Mouse (Mus musculus) hindbrain, embryonic 14.5 days (tissue): Measurements from ENCODE around the gene Fam207a. TPM values are rescaled to one million over a fixed set of nuclear protein-coding genes. Genes with fewer than 3 reads are reported as not detected.

Experiments used
- ATAC-seq: fragments of 200-750 bp; cut with Nextera tagmentation; 2 replicates; pipeline ENCODE4 v1.8.0; 2017; ENCODE audit warnings: moderate number of reproducible peaks, mild to moderate bottlenecking, moderate TSS enrichment, moderate library complexity; ENCODE audit not compliant: low FRiP score
- DNase-seq: peaks from one replicate; pipeline ENCODE4 v3.0.0-alpha.2; 2015; ENCODE audit warnings: low spot score
- H3K27ac ChIP-seq: fragments of 300-500 bp; sonication (generic); 2 replicates; pipeline ENCODE4 v1.5.1; 2014; ENCODE audit warnings: mild to moderate bottlenecking, moderate library complexity
- H3K27me3 ChIP-seq: fragments of 300-500 bp; sonication (generic); 2 replicates; pipeline ENCODE4 v1.6.1; 2014; ENCODE audit warnings: mild to moderate bottlenecking, low read length, mixed read lengths; ENCODE audit not compliant: control insufficient read depth, insufficient read depth
- H3K36me3 ChIP-seq: fragments of 300-500 bp; sonication (generic); replicated peaks from 2 replicates; pipeline ENCODE4 v1.6.1; 2014; ENCODE audit not compliant: control insufficient read depth, insufficient read depth
- H3K4me1 ChIP-seq: fragments of 300-500 bp; sonication (generic); replicated peaks from 2 replicates; pipeline ENCODE4 v1.6.1; 2014; ENCODE audit warnings: antibody characterized with exemption, low read length, mixed read lengths; ENCODE audit not compliant: control insufficient read depth, insufficient read depth
- H3K4me2 ChIP-seq: fragments of 300-500 bp; sonication (generic); replicated peaks from 2 replicates; pipeline ENCODE4 v1.6.1; 2014; ENCODE audit warnings: mild to moderate bottlenecking, moderate library complexity
- H3K4me3 ChIP-seq: fragments of 300-500 bp; sonication (generic); replicated peaks from 2 replicates; pipeline ENCODE4 v1.5.1; 2014; ENCODE audit warnings: mild to moderate bottlenecking, low read length
- H3K9ac ChIP-seq: fragments of 300-500 bp; sonication (generic); 2 replicates; pipeline ENCODE4 v1.6.1; 2014
- H3K9me3 ChIP-seq: fragments of 300-500 bp; sonication (generic); 2 replicates; pipeline ENCODE4 v1.6.1; 2016; ENCODE audit warnings: low read length; ENCODE audit not compliant: control insufficient read depth
- WGBS: fragments of 180-500 bp; shearing (Covaris S2); extraction: QIAGEN DNeasy Blood & Tissue Kit; methylation state at CpG from one replicate; pipeline ENCODE4 v1.1.7; 2014; 5-methylcytosine and 5-hydroxymethylcytosine counted together
- polyA plus RNA-seq: library from polyadenylated mRNA; unstranded; fragments of >200 nt; fragmentation: Nextera tagmentation; extraction: Ambion mirVana; gene quantifications from 2 replicates; pipeline ENCODE4 v1.2.1, GENCODE M21; 2014

Fam207a gene
- polyA plus RNA-seq, 1 experiment from 2014 or later: 37.7 TPM

- H3K4me1 ChIP-seq: no peaks in the 10 kb centered on the region
- peaks cover 4% of the 10 kb centered on the region; the same call in 1 of the 2 replicates for H3K9me3 ChIP-seq
- no peak overlapping the region for H3K27ac ChIP-seq
- no peaks in the 10 kb centered on the region for H3K36me3 ChIP-seq
- H3K9ac ChIP-seq: no peak overlapping the region
- H3K4me2 ChIP-seq: no peak overlapping the region
- DNase-seq (no peak), ATAC-seq (no peak)
- H3K4me3 ChIP-seq: no peak overlapping the region
- H3K27me3 ChIP-seq: no peaks in the 10 kb centered on the region
Observed at GRCm38 (mm10) chr10:77450159-77450464, 65.5 kb downstream of the Fam207a start.

DNA sequence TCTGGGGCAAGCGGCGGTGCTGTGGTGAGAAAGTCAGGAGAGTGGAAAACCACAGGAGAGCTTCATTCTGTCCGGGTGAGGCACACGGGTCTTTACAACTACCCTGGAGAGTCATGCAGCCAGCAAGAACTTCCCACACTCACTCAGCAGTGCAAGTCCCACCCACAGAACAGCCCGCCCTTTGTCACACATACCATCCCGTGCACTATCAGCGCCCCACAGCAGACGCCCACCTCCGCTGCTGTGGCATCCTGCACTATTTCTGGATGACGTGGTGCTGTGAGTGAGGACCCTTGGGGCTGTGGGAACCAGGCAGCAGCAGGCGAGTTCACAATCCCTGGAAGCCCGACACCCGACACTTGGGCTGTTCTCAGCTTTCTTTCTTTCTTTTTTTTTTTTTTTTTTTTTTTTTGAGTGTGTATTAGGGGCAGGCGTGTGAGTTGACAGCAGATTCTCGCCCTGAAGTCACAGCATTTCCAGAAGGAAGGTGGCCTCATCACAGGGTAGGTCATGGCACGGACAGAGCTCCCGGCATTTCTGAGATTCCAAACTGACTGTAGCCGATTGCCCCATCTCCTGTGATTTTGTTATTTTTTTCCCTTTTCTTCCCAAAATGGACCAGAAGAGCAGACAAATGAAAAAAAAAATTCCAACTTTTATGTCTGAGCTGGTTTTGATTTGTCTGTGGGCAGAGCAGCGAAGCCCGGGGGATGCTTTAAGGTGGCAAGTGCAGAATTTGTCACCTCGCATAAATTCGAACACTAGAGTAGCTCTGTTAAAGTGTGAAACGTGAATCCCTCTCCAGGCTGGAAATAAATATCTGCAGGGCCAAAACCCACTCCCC is 66.0 kb downstream of the Fam207a start:
- Histone ChIP-seq H3K9me3 (peaks cover 7% of the 10 kb centered on the region; the same call in 1 of the 2 replicates), H3K27me3 (no peaks in the 10 kb centered on the region), H3K9ac (no peak overlapping the region), H3K4me1 (no peaks in the 10 kb centered on the region), H3K27ac (no peak overlapping the region), H3K36me3 (no peaks in the 10 kb centered on the region), H3K4me3 (no peak overlapping the region), H3K4me2 (peak overlapping the region; percentile 30)
- ATAC-seq: 0 out of 2 replicates have a peak, but pooled peaks have one; percentile 31
- 49% methylated on average over 23 of the region's 23 CpGs for WGBS
- DNase-seq: no peak

- ATAC-seq (no peak), DNase-seq (no peak)
- 70% methylated on average over 6 of the region's 6 CpGs for WGBS
- H3K9me3 ChIP-seq: peaks cover 9% of the 10 kb centered on the region; the same call in 1 of the 2 replicates
- no peaks in the 10 kb centered on the region for H3K4me1 ChIP-seq
- no peak overlapping the region for H3K4me3 ChIP-seq
- no peaks in the 10 kb centered on the region for H3K36me3 ChIP-seq
- no peak overlapping the region for H3K4me2 ChIP-seq
- H3K9ac ChIP-seq: no peak overlapping the region
- no peak overlapping the region for H3K27ac ChIP-seq
- H3K27me3 ChIP-seq: no peaks in the 10 kb centered on the region
Observed at GRCm38 (mm10) chr10:77448698-77449247, 66.8 kb downstream of the Fam207a start.

DNA sequence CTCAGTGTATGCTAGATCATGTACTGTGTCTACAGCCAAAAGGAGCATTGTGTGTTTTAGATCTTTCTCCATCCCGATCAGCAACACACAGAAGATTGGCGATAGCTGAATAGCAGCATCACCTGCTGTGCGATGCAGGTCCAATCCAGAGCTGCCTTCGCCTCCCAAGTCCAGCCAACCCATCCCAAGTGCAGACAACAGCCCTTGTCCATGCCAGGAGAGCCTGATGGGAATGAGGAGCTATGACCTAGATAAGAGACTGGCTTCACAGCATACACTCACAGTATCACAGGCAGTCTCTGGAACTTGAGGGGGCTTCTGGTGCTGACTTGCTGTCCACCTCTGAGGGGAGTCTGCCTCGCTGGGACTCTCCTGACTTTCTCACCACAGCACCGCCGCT is 67.4 kb downstream of the Fam207a start:
- no peak overlapping the region for H3K4me3 ChIP-seq
- 70% methylated on average over 7 of the region's 7 CpGs for WGBS
- ATAC-seq (no peak), DNase-seq (no peak)
- H3K27me3 ChIP-seq: no peaks in the 10 kb centered on the region
- H3K4me1 ChIP-seq: no peaks in the 10 kb centered on the region
- H3K36me3 ChIP-seq: no peaks in the 10 kb centered on the region
- H3K9me3 ChIP-seq: peaks cover 9% of the 10 kb centered on the region; the same call in 1 of the 2 replicates
- no peak overlapping the region for H3K27ac ChIP-seq
- H3K4me2 ChIP-seq: no peak overlapping the region
- no peak overlapping the region for H3K9ac ChIP-seq

- ATAC-seq (no peak), DNase-seq (no peak)
- Histone ChIP-seq H3K4me1 (no peaks in the 10 kb centered on the region), H3K27me3 (no peaks in the 10 kb centered on the region), H3K4me2 (no peak overlapping the region), H3K36me3 (no peaks in the 10 kb centered on the region), H3K9ac (no peak overlapping the region), H3K27ac (no peak overlapping the region), H3K4me3 (no peak overlapping the region), H3K9me3 (peaks cover 9% of the 10 kb centered on the region; the same call in 1 of the 2 replicates)
- 17% methylated on average over 2 of the region's 2 CpGs for WGBS
Observed at GRCm38 (mm10) chr10:77447755-77448154, 67.8 kb downstream of the Fam207a start.

GRCm38 (mm10) chr10:77442250-77442649 is 73.3 kb downstream of the Fam207a start:
- 84% methylated on average over 4 of the region's 4 CpGs for WGBS
- no peak overlapping the region for H3K27ac ChIP-seq
- no peak for DNase-seq
- H3K4me1 ChIP-seq: no peaks in the 10 kb centered on the region
- H3K27me3 ChIP-seq: no peaks in the 10 kb centered on the region
- no peak overlapping the region for H3K4me3 ChIP-seq
- H3K4me2 ChIP-seq: no peak overlapping the region
- no peak for ATAC-seq
- H3K36me3 ChIP-seq: no peaks in the 10 kb centered on the region
- H3K9ac ChIP-seq: no peak overlapping the region
- peaks cover 9% of the 10 kb centered on the region; the same call in 1 of the 2 replicates for H3K9me3 ChIP-seq

GRCm38 (mm10) chr10:77441812-77442211 is 73.8 kb downstream of the Fam207a start:
- H3K4me3 ChIP-seq: no peak overlapping the region
- peaks cover 9% of the 10 kb centered on the region; the same call in 1 of the 2 replicates for H3K9me3 ChIP-seq
- no peaks in the 10 kb centered on the region for H3K36me3 ChIP-seq
- DNase-seq (no peak), ATAC-seq (no peak)
- H3K27me3 ChIP-seq: no peaks in the 10 kb centered on the region
- no peak overlapping the region for H3K9ac ChIP-seq
- 87% methylated on average over 3 of the region's 3 CpGs for WGBS
- H3K27ac ChIP-seq: no peak overlapping the region
- no peak overlapping the region for H3K4me2 ChIP-seq
- no peaks in the 10 kb centered on the region for H3K4me1 ChIP-seq

DNA sequence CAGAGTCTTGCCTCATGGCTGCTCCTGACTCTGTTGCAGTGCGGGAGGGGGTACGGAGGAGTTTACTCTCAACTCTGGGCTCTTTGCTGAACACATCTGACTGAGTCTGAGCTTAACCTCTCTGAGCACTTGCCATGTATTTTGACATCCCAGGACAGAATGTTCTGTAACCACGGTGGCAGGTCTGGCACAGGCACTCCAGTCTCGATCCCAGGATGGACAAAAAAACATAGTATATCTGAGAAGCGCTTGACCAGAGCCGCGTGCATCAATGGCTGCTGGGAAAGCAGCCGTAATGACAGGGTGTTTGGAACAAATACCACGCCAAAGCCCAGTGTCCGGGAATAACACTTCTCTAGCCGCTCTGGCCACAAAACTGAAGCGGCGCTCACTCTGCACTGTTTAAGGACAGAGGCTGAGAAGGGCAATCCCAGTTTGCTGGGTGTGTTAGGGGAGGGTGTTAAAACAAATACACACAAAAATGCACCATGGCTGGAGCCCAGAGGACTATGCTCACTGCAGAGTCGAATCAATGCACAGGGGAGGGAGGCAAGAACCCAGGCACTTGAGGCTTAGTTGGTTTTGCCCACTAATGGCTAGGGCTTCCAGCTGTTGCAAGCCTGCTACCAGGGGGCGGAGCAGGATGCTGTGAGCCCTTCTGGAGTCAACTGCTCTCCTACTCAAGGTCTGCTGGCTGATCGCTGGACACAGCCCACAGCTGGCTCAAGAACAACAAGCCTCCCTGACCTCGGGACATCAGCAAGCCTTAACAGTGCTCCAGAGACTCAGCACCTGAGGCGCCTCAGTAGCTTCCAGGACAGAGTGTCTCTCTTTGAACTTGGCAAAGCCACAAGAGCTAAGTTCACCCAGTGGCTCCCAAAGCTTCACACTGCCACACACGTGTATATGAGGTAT is 74.5 kb downstream of the Fam207a start:
- Histone ChIP-seq H3K9me3 (peaks cover 9% of the 10 kb centered on the region; the same call in 1 of the 2 replicates), H3K36me3 (no peaks in the 10 kb centered on the region), H3K27me3 (no peaks in the 10 kb centered on the region), H3K4me2 (no peak overlapping the region), H3K9ac (no peak overlapping the region), H3K27ac (no peak overlapping the region), H3K4me3 (no peak overlapping the region), H3K4me1 (no peaks in the 10 kb centered on the region)
- no peak for ATAC-seq
- no peak for DNase-seq
- WGBS: 70% methylated on average over 19 of the region's 19 CpGs

GRCm38 (mm10) chr10:77440286-77440685 is 75.3 kb downstream of the Fam207a start:
- WGBS: 68% methylated on average over 6 of the region's 6 CpGs
- DNase-seq (no peak), ATAC-seq (no peak)
- H3K4me3 ChIP-seq: no peak overlapping the region
- H3K9me3 ChIP-seq: peaks cover 6% of the 10 kb centered on the region; the same call in 1 of the 2 replicates
- H3K36me3 ChIP-seq: no peaks in the 10 kb centered on the region
- no peak overlapping the region for H3K27ac ChIP-seq
- H3K4me1 ChIP-seq: no peaks in the 10 kb centered on the region
- no peak overlapping the region for H3K9ac ChIP-seq
- no peak overlapping the region for H3K4me2 ChIP-seq
- H3K27me3 ChIP-seq: no peaks in the 10 kb centered on the region
